Mouse (Mus musculus): ENCODE measurements around the gene Nt5c. TPM values are rescaled to one million over a fixed set of nuclear protein-coding genes. Genes with fewer than 3 reads are reported as not detected.

The Nt5c gene
- total and polyA plus RNA-seq, 3 experiments, result 99.3 to 102 TPM; not detected in 1

DNA sequence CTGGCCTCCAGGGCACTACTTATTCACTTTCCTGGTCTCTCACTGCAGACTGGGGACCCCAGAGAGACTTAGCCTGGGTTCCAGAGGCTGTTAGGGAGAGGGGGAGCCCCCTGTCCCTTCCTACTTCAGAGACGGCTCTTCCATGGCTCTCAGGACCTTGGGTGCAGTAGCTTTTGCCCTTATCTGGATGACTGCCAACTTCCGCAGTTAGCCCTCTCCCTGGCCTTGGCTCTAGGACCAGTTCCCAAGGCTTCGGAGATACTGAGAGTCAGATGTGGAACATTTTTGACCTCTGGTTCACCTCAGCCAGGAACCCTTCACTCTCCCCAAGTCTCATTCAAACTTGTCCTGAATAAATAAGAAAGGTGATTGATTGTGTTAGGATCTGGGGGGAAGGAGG lies 44.8 kb downstream of the Nt5c start (continued):
- TF ChIP-seq TAL1 (IDR thresholded peaks at IDR 0.05; ENCODE audit: low read length) (no peak), NRF1 (IDR thresholded peaks at IDR 0.05; ENCODE audit: insufficient read depth, low read depth, low read length, poor library complexity, severe bottlenecking) (no peak), ZKSCAN1 (IDR thresholded peaks at IDR 0.05; ENCODE audit: low read depth, low read length) (no peak), RAD21 (IDR thresholded peaks at IDR 0.05; ENCODE audit: low read depth, low read length) (no peak)

DNA sequence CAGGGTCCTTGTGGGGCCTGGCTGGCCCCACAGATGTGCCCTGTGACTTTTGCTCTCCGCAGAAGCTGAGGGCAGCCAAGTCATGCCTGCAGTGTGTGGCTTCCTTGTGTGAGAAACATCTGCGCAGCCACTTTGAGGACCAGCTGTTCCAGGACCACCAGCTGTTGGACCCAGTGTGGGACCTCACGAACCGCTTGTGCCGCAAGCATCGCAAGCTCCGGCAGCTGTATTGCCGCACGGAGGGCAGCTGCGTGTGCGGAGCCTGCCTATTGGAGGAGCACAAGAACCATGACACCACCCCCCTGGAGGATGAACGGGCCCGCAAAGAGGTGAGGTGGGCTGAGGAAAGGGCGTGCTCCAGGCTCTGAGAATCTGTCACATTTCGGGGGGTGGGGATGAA lies 50.2 kb downstream of the Nt5c start:
- H3K9me3 ChIP-seq (replicated peaks; ENCODE audit: insufficient read depth, low read length), result no peaks in the 10 kb centered on the region
- peaks cover 0 to 5% of the 10 kb centered on the region in 2 experiments; a peak in 2 of 4 replicates for H3K36me3 ChIP-seq (ENCODE audit: control insufficient read depth in 1 of 2, insufficient read depth in 2 of 2, low read length in 2 of 2)
- H3K4me1 ChIP-seq (ENCODE audit: control insufficient read depth in 1 of 2, insufficient read depth in 2 of 2, low read length in 2 of 2), result peaks cover 3 to 8% of the 10 kb centered on the region in 2 experiments; a peak in 3 of 4 replicates
- H3K27me3 ChIP-seq (ENCODE audit: control insufficient read depth in 1 of 2, insufficient read depth in 2 of 2, low read length in 2 of 2), result no peaks in the 10 kb centered on the region
- no peak for DNase-seq (ENCODE audit: low read depth, low spot score)
- TF ChIP-seq SMC3 (IDR thresholded peaks at IDR 0.05; ENCODE audit: low read depth, low read length) (no peak), JUND (IDR thresholded peaks at IDR 0.05; ENCODE audit: low read depth, low read length) (no peak), POLR2A (IDR thresholded peaks at IDR 0.05; ENCODE audit: control insufficient read depth in 1 of 2, insufficient read depth in 1 of 2, low read depth in 1 of 2, low read length in 2 of 2, poor library complexity in 1 of 2) (no peak), NRF1 (IDR thresholded peaks at IDR 0.05; ENCODE audit: insufficient read depth, low read depth, low read length, poor library complexity, severe bottlenecking) (no peak), BHLHE40 (IDR thresholded peaks at IDR 0.05; ENCODE audit: borderline replicate concordance, low read depth, low read length) (no peak), MEF2A (IDR thresholded peaks at IDR 0.05; ENCODE audit: extremely low read depth, insufficient replicate concordance, low read depth, low read length, poor library complexity, severe bottlenecking) (no peak), NELFE (IDR thresholded peaks at IDR 0.05; ENCODE audit: low read depth, low read length) (no peak), CHD2 (IDR thresholded peaks at IDR 0.05; ENCODE audit: low read length) (no peak), ETS1 (IDR thresholded peaks at IDR 0.05; ENCODE audit: low read depth, low read length) (no peak), RAD21 (IDR thresholded peaks at IDR 0.05; ENCODE audit: low read depth, low read length) (no peak), POLR2AphosphoS2 (IDR thresholded peaks at IDR 0.05; ENCODE audit: low read length) (no peak), ZKSCAN1 (IDR thresholded peaks at IDR 0.05; ENCODE audit: low read depth, low read length) (no peak), TCF12 (IDR thresholded peaks at IDR 0.05; ENCODE audit: low read depth, low read length) (no peak), CTCF (IDR thresholded peaks at IDR 0.05 in 2 of 3, conservative IDR thresholded peaks at IDR 0.05 in 1 of 3; ENCODE audit: control insufficient read depth in 1 of 3, insufficient read depth in 1 of 3, low read depth in 2 of 3, low read length in 3 of 3, poor library complexity in 1 of 3, severe bottlenecking in 1 of 3) (no peak), HCFC1 (IDR thresholded peaks at IDR 0.05; ENCODE audit: low read depth, low read length) (no peak), ZC3H11A (IDR thresholded peaks at IDR 0.05; ENCODE audit: low read depth, low read length) (no peak), MYB (IDR thresholded peaks at IDR 0.05; ENCODE audit: low read depth, low read length) (no peak), KAT2A (conservative IDR thresholded peaks at IDR 0.05; ENCODE audit: low read depth, low read length) (no peak), POLR2AphosphoS5 (IDR thresholded peaks at IDR 0.05; ENCODE audit: borderline replicate concordance, low read depth, low read length) (no peak), MAX (IDR thresholded peaks at IDR 0.05; ENCODE audit: low read length) (no peak)
- H3K9ac ChIP-seq (ENCODE audit: control insufficient read depth, low read depth, low read length, poor library complexity, severe bottlenecking), result no peak overlapping the region
- no peaks in the 10 kb centered on the region for H3K79me2 ChIP-seq (ENCODE audit: control insufficient read depth, insufficient read depth, low read length, poor library complexity)
- no peak overlapping the region for H3K27ac ChIP-seq (ENCODE audit: control insufficient read depth, low read depth, low read length)
- no peak overlapping the region for H3K4me3 ChIP-seq (ENCODE audit: control insufficient read depth in 1 of 2, insufficient read depth in 1 of 2, low read depth in 2 of 2, low read length in 2 of 2)

Other genes starting within 250 kb of the Nt5c start
- not detected in 2 replicates for gene Grin2c, start 224.6 kb downstream of the Nt5c start, total RNA-seq (2012; rRNA removed)
- not detected for gene Grin2c, start 224.6 kb downstream of the Nt5c start, polyA plus RNA-seq (2012; ENCODE audit: insufficient read depth in 1 of 2, insufficient read length in 2 of 2, low read depth in 1 of 2, low replicate concordance in 2 of 2, missing spikeins in 1 of 2)
- gene Fdxr, start 214.8 kb downstream of the Nt5c start, total RNA-seq (2012; rRNA removed), result 37.2 and 37.7 TPM in 2 replicates
- 10 to 100 TPM in 1 of 2 experiments, not detected in 1; 32.7 TPM for gene Fdxr, start 214.8 kb downstream of the Nt5c start, polyA plus RNA-seq (2012; ENCODE audit: insufficient read depth in 1 of 2, insufficient read length in 2 of 2, low read depth in 1 of 2, low replicate concordance in 2 of 2, missing spikeins in 1 of 2)
- 3.0 and 3.3 TPM in 2 replicates for gene Fads6, start 194.2 kb downstream of the Nt5c start, total RNA-seq (2012; rRNA removed)
- 1 to 10 TPM in 1 of 2 experiments, not detected in 1; 6.6 TPM for gene Fads6, start 194.2 kb downstream of the Nt5c start, polyA plus RNA-seq (2012; ENCODE audit: insufficient read depth in 1 of 2, insufficient read length in 2 of 2, low read depth in 1 of 2, low replicate concordance in 2 of 2, missing spikeins in 1 of 2)
- not detected in 2 replicates for gene Otop2, start 184.7 kb downstream of the Nt5c start, total RNA-seq (2012; rRNA removed)
- gene Otop2, start 184.7 kb downstream of the Nt5c start, polyA plus RNA-seq (2012; ENCODE audit: insufficient read depth in 1 of 2, insufficient read length in 2 of 2, low read depth in 1 of 2, low replicate concordance in 2 of 2, missing spikeins in 1 of 2), result not detected
- not detected in 2 replicates for gene Ush1g, start 169.8 kb downstream of the Nt5c start, total RNA-seq (2012; rRNA removed)
- gene Ush1g, start 169.8 kb downstream of the Nt5c start, polyA plus RNA-seq (2012; ENCODE audit: insufficient read depth in 1 of 2, insufficient read length in 2 of 2, low read depth in 1 of 2, low replicate concordance in 2 of 2, missing spikeins in 1 of 2), result not detected
- gene Otop3, start 157.1 kb downstream of the Nt5c start, total RNA-seq (2012; rRNA removed), result not detected in 2 replicates
- gene Otop3, start 157.1 kb downstream of the Nt5c start, polyA plus RNA-seq (2012; ENCODE audit: insufficient read depth in 1 of 2, insufficient read length in 2 of 2, low read depth in 1 of 2, low replicate concordance in 2 of 2, missing spikeins in 1 of 2), result not detected
- gene Hid1, start 124.1 kb downstream of the Nt5c start, total RNA-seq (2012; rRNA removed), result 0.88 and 1.1 TPM in 2 replicates
- gene Hid1, start 124.1 kb downstream of the Nt5c start, polyA plus RNA-seq (2012; ENCODE audit: insufficient read depth in 1 of 2, insufficient read length in 2 of 2, low read depth in 1 of 2, low replicate concordance in 2 of 2, missing spikeins in 1 of 2), result 1 to 10 TPM in 1 of 2 experiments, not detected in 1; 3.0 TPM
- 6.3 and 8.2 TPM in 2 replicates for gene Cdr2l, start 109.9 kb downstream of the Nt5c start, total RNA-seq (2012; rRNA removed)
- 1 to 10 TPM in 1 of 2 experiments, not detected in 1; 5.2 TPM for gene Cdr2l, start 109.9 kb downstream of the Nt5c start, polyA plus RNA-seq (2012; ENCODE audit: insufficient read depth in 1 of 2, insufficient read length in 2 of 2, low read depth in 1 of 2, low replicate concordance in 2 of 2, missing spikeins in 1 of 2)
- gene Mrpl58, start 88.1 kb downstream of the Nt5c start, total RNA-seq (2012; rRNA removed), result 132 and 137 TPM in 2 replicates
- gene Mrpl58, start 88.1 kb downstream of the Nt5c start, polyA plus RNA-seq (2012; ENCODE audit: insufficient read depth in 1 of 2, insufficient read length in 2 of 2, low read depth in 1 of 2, low replicate concordance in 2 of 2, missing spikeins in 1 of 2), result 100 to 1,000 TPM in 1 of 2 experiments, not detected in 1; 137 TPM
- gene Atp5h, start 71.9 kb downstream of the Nt5c start, total RNA-seq (2012; rRNA removed), result 665 and 706 TPM in 2 replicates
- 1,000 to 10,000 TPM in 1 of 2 experiments, 100 to 1,000 TPM in 1; 525 to 1,715 TPM for gene Atp5h, start 71.9 kb downstream of the Nt5c start, polyA plus RNA-seq (2012; ENCODE audit: insufficient read depth in 1 of 2, insufficient read length in 2 of 2, low read depth in 1 of 2, low replicate concordance in 2 of 2, missing spikeins in 1 of 2)
- 12.3 and 13.2 TPM in 2 replicates for gene Kctd2, start 71.7 kb downstream of the Nt5c start, total RNA-seq (2012; rRNA removed)
- 10 to 100 TPM in 1 of 2 experiments, not detected in 1; 20.6 TPM for gene Kctd2, start 71.7 kb downstream of the Nt5c start, polyA plus RNA-seq (2012; ENCODE audit: insufficient read depth in 1 of 2, insufficient read length in 2 of 2, low read depth in 1 of 2, low replicate concordance in 2 of 2, missing spikeins in 1 of 2)
- gene Trim80, start 51.3 kb downstream of the Nt5c start, total RNA-seq (2012; rRNA removed), result not detected in 2 replicates
- not detected for gene Trim80, start 51.3 kb downstream of the Nt5c start, polyA plus RNA-seq (2012; ENCODE audit: insufficient read depth in 1 of 2, insufficient read length in 2 of 2, low read depth in 1 of 2, low replicate concordance in 2 of 2, missing spikeins in 1 of 2)
- 0.07 TPM in 1 of 2 replicates, not detected in the other for gene Slc16a5, start 29.4 kb downstream of the Nt5c start, total RNA-seq (2012; rRNA removed)
- under 1 TPM in 1 of 2 experiments, not detected in 1; 0.26 TPM for gene Slc16a5, start 29.4 kb downstream of the Nt5c start, polyA plus RNA-seq (2012; ENCODE audit: insufficient read depth in 1 of 2, insufficient read length in 2 of 2, low read depth in 1 of 2, low replicate concordance in 2 of 2, missing spikeins in 1 of 2)
- 7.0 and 9.1 TPM in 2 replicates for gene Armc7, start 16.2 kb downstream of the Nt5c start, total RNA-seq (2012; rRNA removed)
- 10 to 100 TPM in 1 of 2 experiments, not detected in 1; 13.1 TPM for gene Armc7, start 16.2 kb downstream of the Nt5c start, polyA plus RNA-seq (2012; ENCODE audit: insufficient read depth in 1 of 2, insufficient read length in 2 of 2, low read depth in 1 of 2, low replicate concordance in 2 of 2, missing spikeins in 1 of 2)
- 331 and 353 TPM in 2 replicates for gene Jpt1, start 22.5 kb upstream of the Nt5c start, total RNA-seq (2012; rRNA removed)
- 100 to 1,000 TPM in 1 of 2 experiments, not detected in 1; 382 TPM for gene Jpt1, start 22.5 kb upstream of the Nt5c start, polyA plus RNA-seq (2012; ENCODE audit: insufficient read depth in 1 of 2, insufficient read length in 2 of 2, low read depth in 1 of 2, low replicate concordance in 2 of 2, missing spikeins in 1 of 2)
- 653 and 657 TPM in 2 replicates for gene Sumo2, start 44.4 kb upstream of the Nt5c start, total RNA-seq (2012; rRNA removed)
- 100 to 1,000 TPM in 1 of 2 experiments, not detected in 1; 556 TPM for gene Sumo2, start 44.4 kb upstream of the Nt5c start, polyA plus RNA-seq (2012; ENCODE audit: insufficient read depth in 1 of 2, insufficient read length in 2 of 2, low read depth in 1 of 2, low replicate concordance in 2 of 2, missing spikeins in 1 of 2)
- gene Nup85, start 72.6 kb upstream of the Nt5c start, total RNA-seq (2012; rRNA removed), result 338 and 362 TPM in 2 replicates
- 100 to 1,000 TPM in 1 of 2 experiments, not detected in 1; 370 TPM for gene Nup85, start 72.6 kb upstream of the Nt5c start, polyA plus RNA-seq (2012; ENCODE audit: insufficient read depth in 1 of 2, insufficient read length in 2 of 2, low read depth in 1 of 2, low replicate concordance in 2 of 2, missing spikeins in 1 of 2)
- 138 and 157 TPM in 2 replicates for gene Mrps7, start 112.1 kb upstream of the Nt5c start, total RNA-seq (2012; rRNA removed)
- 100 to 1,000 TPM; 106 to 199 TPM for gene Mrps7, start 112.1 kb upstream of the Nt5c start, polyA plus RNA-seq (2012; ENCODE audit: insufficient read depth in 1 of 2, insufficient read length in 2 of 2, low read depth in 1 of 2, low replicate concordance in 2 of 2, missing spikeins in 1 of 2)
- 24.0 and 28.6 TPM in 2 replicates for gene Gga3, start 112.2 kb upstream of the Nt5c start, total RNA-seq (2012; rRNA removed)
- gene Gga3, start 112.2 kb upstream of the Nt5c start, polyA plus RNA-seq (2012; ENCODE audit: insufficient read depth in 1 of 2, insufficient read length in 2 of 2, low read depth in 1 of 2, low replicate concordance in 2 of 2, missing spikeins in 1 of 2), result 10 to 100 TPM in 1 of 2 experiments, not detected in 1; 59.9 TPM
- 42.0 and 52.0 TPM in 2 replicates for gene Mif4gd, start 121.1 kb upstream of the Nt5c start, total RNA-seq (2012; rRNA removed)
- 10 to 100 TPM in 1 of 2 experiments, not detected in 1; 62.9 TPM for gene Mif4gd, start 121.1 kb upstream of the Nt5c start, polyA plus RNA-seq (2012; ENCODE audit: insufficient read depth in 1 of 2, insufficient read length in 2 of 2, low read depth in 1 of 2, low replicate concordance in 2 of 2, missing spikeins in 1 of 2)
- gene Slc25a19, start 136.4 kb upstream of the Nt5c start, total RNA-seq (2012; rRNA removed), result 30.0 and 35.3 TPM in 2 replicates
- gene Slc25a19, start 136.4 kb upstream of the Nt5c start, polyA plus RNA-seq (2012; ENCODE audit: insufficient read depth in 1 of 2, insufficient read length in 2 of 2, low read depth in 1 of 2, low replicate concordance in 2 of 2, missing spikeins in 1 of 2), result 10 to 100 TPM in 1 of 2 experiments, not detected in 1; 43.1 TPM
- gene Grb2, start 216.7 kb upstream of the Nt5c start, total RNA-seq (2012; rRNA removed), result 75.3 and 93.2 TPM in 2 replicates
- 100 to 1,000 TPM in 1 of 2 experiments, not detected in 1; 261 TPM for gene Grb2, start 216.7 kb upstream of the Nt5c start, polyA plus RNA-seq (2012; ENCODE audit: insufficient read depth in 1 of 2, insufficient read length in 2 of 2, low read depth in 1 of 2, low replicate concordance in 2 of 2, missing spikeins in 1 of 2)

All from MEL (cell line).